In genomic region chr9:21133064-21133707, GRCm38 (mm10) we compare ENCODE assay signal across 14 mouse cellular contexts. TPM values are rescaled to one million over a fixed set of nuclear protein-coding genes. Genes with fewer than 3 reads are reported as not detected.
DNase-seq lines count a peak whose midpoint lies in the region; ATAC-seq and TF ChIP-seq lines count a peak whose summit lies in the region.
"Had no signal": no experiment of that assay in that cellular context is flagged by ENCODE, and none has a peak within 500 bp of the region (broad histone marks: within the 10 kb centered on the region; RNA-seq: fewer than 3 reads in every experiment).

No protein-coding gene starts in this region.

- no peak for ATAC-seq in stomach, postnatal 0 days (ENCODE audit: low FRiP score, low TSS enrichment)
- no peak for ATAC-seq in forebrain, embryonic 16.5 days
- ATAC-seq in kidney, embryonic 14.5 days (ENCODE audit: low FRiP score, low TSS enrichment) = no peak
- ATAC-seq: midbrain, embryonic 13.5 days had no signal

- no peaks in the 10 kb centered on the region for H3K9me3 ChIP-seq in MEL (replicated peaks; ENCODE audit: insufficient read depth, low read length)
- no peaks in the 10 kb centered on the region for H3K9me3 ChIP-seq in stomach, postnatal 0 days (ENCODE audit: control insufficient read depth, low read length)
- no peaks in the 10 kb centered on the region for H3K9me3 ChIP-seq in forebrain, embryonic 16.5 days (ENCODE audit: control insufficient read depth, low read length)
- H3K9me3 ChIP-seq in kidney, embryonic 14.5 days (ENCODE audit: control insufficient read depth, low read length) = no peaks in the 10 kb centered on the region
- H3K9me3 ChIP-seq: heart, embryonic 15.5 days; midbrain, embryonic 13.5 days; stomach, embryonic 15.5 days had no signal

- H3K4me2 ChIP-seq in stomach, postnatal 0 days (replicated peaks; ENCODE audit: low read depth) = no peak overlapping the region
- H3K4me2 ChIP-seq in forebrain, embryonic 16.5 days (ENCODE audit: low read length) = no peak overlapping the region
- no peak overlapping the region for H3K4me2 ChIP-seq in kidney, embryonic 14.5 days (replicated peaks; ENCODE audit: low read depth, low read length)
- H3K4me2 ChIP-seq: heart, embryonic 15.5 days; midbrain, embryonic 13.5 days; stomach, embryonic 15.5 days had no signal

- intact Hi-C loops in heart, adult 2 months (cut with DNase I) = loop anchor here (2.0 to 10.0 kb wide), 2 partner anchors 40 to 128 kb away; partner anchors contain the start of genes Mrpl4 and Raver1

- no peaks in the 10 kb centered on the region for H3K27me3 ChIP-seq in MEL (ENCODE audit: control insufficient read depth in 1 of 2, insufficient read depth in 2 of 2, low read length in 2 of 2)
- no peaks in the 10 kb centered on the region for H3K27me3 ChIP-seq in stomach, postnatal 0 days (ENCODE audit: control insufficient read depth, insufficient read depth, low read length)
- H3K27me3 ChIP-seq in forebrain, embryonic 16.5 days (replicated peaks; ENCODE audit: control insufficient read depth, insufficient read depth, low read length) = no peaks in the 10 kb centered on the region
- no peaks in the 10 kb centered on the region for H3K27me3 ChIP-seq in heart, adult 2 months (ENCODE audit: control insufficient read depth, insufficient read depth, low read length)
- no peaks in the 10 kb centered on the region for H3K27me3 ChIP-seq in kidney, embryonic 14.5 days (ENCODE audit: control insufficient read depth, insufficient read depth, low read length)
- H3K27me3 ChIP-seq: heart, embryonic 15.5 days; midbrain, embryonic 13.5 days; stomach, embryonic 15.5 days had no signal

- peaks cover 3 to 27% of the 10 kb centered on the region in 2 experiments; a peak in 3 of 4 replicates for H3K36me3 ChIP-seq in MEL (ENCODE audit: control insufficient read depth in 1 of 2, insufficient read depth in 2 of 2, low read length in 2 of 2)
- peaks cover 1% of the 10 kb centered on the region for H3K36me3 ChIP-seq in stomach, postnatal 0 days (ENCODE audit: control insufficient read depth, insufficient read depth, low read length)
- peaks cover 2% of the 10 kb centered on the region; the same call in 1 of the 2 replicates for H3K36me3 ChIP-seq in forebrain, embryonic 16.5 days (ENCODE audit: control insufficient read depth, insufficient read depth)
- H3K36me3 ChIP-seq in heart, adult 2 months (ENCODE audit: control insufficient read depth, insufficient read depth, low read length) = peaks cover 5% of the 10 kb centered on the region; the same call in 1 of the 2 replicates
- peaks cover 9% of the 10 kb centered on the region for H3K36me3 ChIP-seq in kidney, embryonic 14.5 days (ENCODE audit: control insufficient read depth, insufficient read depth, low read length)
- H3K36me3 ChIP-seq: stomach, embryonic 15.5 days had no signal

- peaks cover 8% of the 10 kb centered on the region for H3K79me2 ChIP-seq in MEL (ENCODE audit: control insufficient read depth, insufficient read depth, low read length, poor library complexity)
- H3K79me2 ChIP-seq in heart, adult 2 months (replicated peaks; ENCODE audit: control insufficient read depth, insufficient read depth, low read length) = no peaks in the 10 kb centered on the region

- DNase-seq in spleen, postnatal 36 days (ENCODE audit: low spot score in 2 of 2) = peak; percentile 32 to 43
- DNase-seq in spleen, postnatal 14 days (ENCODE audit: low spot score in 2 of 2) = no peak
- DNase-seq in MEL (ENCODE audit: low read depth, low spot score) = peak; percentile 62
- no peak for DNase-seq in stomach, postnatal 0 days (ENCODE audit: low spot score)
- no peak for DNase-seq in heart, adult 2 months
- DNase-seq: cerebellum, adult 9-11 months; gastrocnemius, postnatal 36 days; lung, postnatal 36 days; right cerebral cortex, postnatal 14 days had no signal

- 70% methylated on average over 9 of the region's 9 CpGs for WGBS in stomach, postnatal 0 days
- WGBS in forebrain, embryonic 16.5 days = 89% methylated on average over 9 of the region's 9 CpGs
- WGBS in heart, adult 2 months = 65% methylated on average over 9 of the region's 9 CpGs
- WGBS in kidney, embryonic 14.5 days = 78% methylated on average over 9 of the region's 9 CpGs

- H3K9ac ChIP-seq in MEL (ENCODE audit: control insufficient read depth, low read depth, low read length, poor library complexity, severe bottlenecking) = no peak overlapping the region
- H3K9ac ChIP-seq in stomach, postnatal 0 days (ENCODE audit: low read length) = no peak overlapping the region
- no peak overlapping the region for H3K9ac ChIP-seq in forebrain, embryonic 16.5 days (replicated peaks; ENCODE audit: low read depth, low read length)
- H3K9ac ChIP-seq in heart, adult 2 months (ENCODE audit: low read depth, low read length) = no peak overlapping the region
- no peak overlapping the region for H3K9ac ChIP-seq in kidney, embryonic 14.5 days (ENCODE audit: low read depth, low read length)
- H3K9ac ChIP-seq: heart, embryonic 15.5 days; midbrain, embryonic 13.5 days; stomach, embryonic 15.5 days had no signal

- TF ChIP-seq CTCF in MEL (IDR thresholded peaks at IDR 0.05 in 2 of 3, conservative IDR thresholded peaks at IDR 0.05 in 1 of 3; ENCODE audit: control insufficient read depth in 1 of 3, insufficient read depth in 1 of 3, low read depth in 2 of 3, low read length in 3 of 3, poor library complexity in 1 of 3, severe bottlenecking in 1 of 3) = no peak
- peak; percentile 23; the same call in 1 of the 2 replicates for TF ChIP-seq CTCF in stomach, postnatal 0 days (IDR thresholded peaks at IDR 0.05; ENCODE audit: low read depth)
- no peak for TF ChIP-seq CTCF in heart, adult 2 months (IDR thresholded peaks at IDR 0.05)

- TF ChIP-seq POLR2A in MEL (IDR thresholded peaks at IDR 0.05; ENCODE audit: control insufficient read depth in 1 of 2, insufficient read depth in 1 of 2, low read depth in 1 of 2, low read length in 2 of 2, poor library complexity in 1 of 2) = no peak
- no peak for TF ChIP-seq POLR2A in heart, adult 2 months (IDR thresholded peaks at IDR 0.05; ENCODE audit: insufficient read depth, low read depth, low read length)

- peaks cover 4 to 32% of the 10 kb centered on the region in 2 experiments for H3K4me1 ChIP-seq in MEL (ENCODE audit: control insufficient read depth in 1 of 2, insufficient read depth in 2 of 2, low read length in 2 of 2)
- no peaks in the 10 kb centered on the region for H3K4me1 ChIP-seq in stomach, postnatal 0 days (replicated peaks; ENCODE audit: control insufficient read depth, insufficient read depth)
- peaks cover 9% of the 10 kb centered on the region for H3K4me1 ChIP-seq in forebrain, embryonic 16.5 days (replicated peaks; ENCODE audit: control insufficient read depth, insufficient read depth, low read length)
- peaks cover 15% of the 10 kb centered on the region for H3K4me1 ChIP-seq in heart, adult 2 months (ENCODE audit: control insufficient read depth, insufficient read depth, low read length)
- H3K4me1 ChIP-seq in kidney, embryonic 14.5 days (ENCODE audit: control insufficient read depth, insufficient read depth, low read length) = 0 out of 2 replicates have a peak, but pooled peaks cover 5% of the 10 kb centered on the region

- no peak for TF ChIP-seq RAD21 in MEL (IDR thresholded peaks at IDR 0.05; ENCODE audit: low read depth, low read length)

- H3K27ac ChIP-seq in MEL (ENCODE audit: control insufficient read depth, low read depth, low read length) = no peak overlapping the region
- no peak overlapping the region for H3K27ac ChIP-seq in stomach, postnatal 0 days (replicated peaks)
- no peak overlapping the region for H3K27ac ChIP-seq in forebrain, embryonic 16.5 days (ENCODE audit: low read length)
- H3K27ac ChIP-seq in heart, adult 2 months = no peak overlapping the region
- no peak overlapping the region for H3K27ac ChIP-seq in kidney, embryonic 14.5 days (ENCODE audit: low read depth, low read length)
- H3K27ac ChIP-seq: heart, embryonic 15.5 days; midbrain, embryonic 13.5 days; stomach, embryonic 15.5 days had no signal

- TF ChIP-seq EP300 in MEL (IDR thresholded peaks at IDR 0.05; ENCODE audit: low read depth in 1 of 2, low read length in 2 of 2) = no peak
- no peak for TF ChIP-seq EP300 in stomach, postnatal 0 days (optimal IDR thresholded peaks at IDR 0.05)
- TF ChIP-seq EP300 in heart, adult 2 months (IDR thresholded peaks at IDR 0.05; ENCODE audit: insufficient read depth, low read depth, low read length) = no peak

- no peak overlapping the region for H3K4me3 ChIP-seq in MEL (ENCODE audit: control insufficient read depth in 1 of 2, insufficient read depth in 1 of 2, low read depth in 2 of 2, low read length in 2 of 2)
- no peak overlapping the region for H3K4me3 ChIP-seq in stomach, postnatal 0 days (ENCODE audit: low read depth, low read length)
- no peak overlapping the region for H3K4me3 ChIP-seq in forebrain, embryonic 16.5 days (replicated peaks; ENCODE audit: low read length)
- no peak overlapping the region for H3K4me3 ChIP-seq in heart, adult 2 months
- no peak overlapping the region for H3K4me3 ChIP-seq in kidney, embryonic 14.5 days (ENCODE audit: low read length)
- H3K4me3 ChIP-seq: heart, embryonic 15.5 days; midbrain, embryonic 13.5 days; stomach, embryonic 15.5 days had no signal

RNA-seq across cellular contexts. Expression of gene Tyk2, which starts 2.1 kb away (rescaled TPM):
- 43.8 and 45.6 TPM in 2 replicates for total RNA-seq in MEL (2012; rRNA removed)
- 10 to 100 TPM in 1 of 2 experiments, not detected in 1; 63.3 TPM for polyA plus RNA-seq in MEL (2012; ENCODE audit: insufficient read depth in 1 of 2, insufficient read length in 2 of 2, low read depth in 1 of 2, low replicate concordance in 2 of 2, missing spikeins in 1 of 2)
- polyA plus RNA-seq in stomach, postnatal 0 days (2015; fragmentation: Nextera tagmentation; extraction: Ambion mirVana) = 6.8 and 7.1 TPM in 2 replicates
- polyA plus RNA-seq in forebrain, embryonic 16.5 days (2015; fragmentation: Nextera tagmentation; extraction: Ambion mirVana) = 10.4 and 13.7 TPM in 2 replicates
- 1 to 10 TPM; 7.3 to 8.1 TPM for total RNA-seq in heart, adult 2 months (2021)
- 13.5 and 13.7 TPM in 2 replicates for polyA plus RNA-seq in heart, adult 2 months (2012; rRNA removed)
- 5.6 and 8.7 TPM in 2 replicates for polyA plus RNA-seq in kidney, embryonic 14.5 days (2014; fragmentation: Nextera tagmentation; extraction: Ambion mirVana)

RNA-seq across cellular contexts. Expression of gene Cdc37, which starts 16.6 kb away (rescaled TPM):
- 751 and 779 TPM in 2 replicates for total RNA-seq in MEL (2012; rRNA removed)
- polyA plus RNA-seq in MEL (2012; ENCODE audit: insufficient read depth in 1 of 2, insufficient read length in 2 of 2, low read depth in 1 of 2, low replicate concordance in 2 of 2, missing spikeins in 1 of 2) = 1,000 to 10,000 TPM in 1 of 2 experiments, 100 to 1,000 TPM in 1; 914 to 1,631 TPM
- polyA plus RNA-seq in stomach, postnatal 0 days (2015; fragmentation: Nextera tagmentation; extraction: Ambion mirVana) = 161 TPM in 2 replicates
- 213 and 234 TPM in 2 replicates for polyA plus RNA-seq in forebrain, embryonic 16.5 days (2015; fragmentation: Nextera tagmentation; extraction: Ambion mirVana)
- 100 to 1,000 TPM; 150 to 162 TPM for total RNA-seq in heart, adult 2 months (2021)
- 62.3 and 96.1 TPM in 2 replicates for polyA plus RNA-seq in heart, adult 2 months (2012; rRNA removed)
- 366 and 377 TPM in 2 replicates for polyA plus RNA-seq in kidney, embryonic 14.5 days (2014; fragmentation: Nextera tagmentation; extraction: Ambion mirVana)

RNA-seq across cellular contexts. Expression of gene Pde4a, which starts 32.3 kb away (rescaled TPM):
- total RNA-seq in MEL (2012; rRNA removed) = 13.8 and 16.6 TPM in 2 replicates
- polyA plus RNA-seq in MEL (2012; ENCODE audit: insufficient read depth in 1 of 2, insufficient read length in 2 of 2, low read depth in 1 of 2, low replicate concordance in 2 of 2, missing spikeins in 1 of 2) = 10 to 100 TPM; 45.6 to 53.9 TPM
- polyA plus RNA-seq in stomach, postnatal 0 days (2015; fragmentation: Nextera tagmentation; extraction: Ambion mirVana) = 2.5 and 3.0 TPM in 2 replicates
- polyA plus RNA-seq in forebrain, embryonic 16.5 days (2015; fragmentation: Nextera tagmentation; extraction: Ambion mirVana) = 24.9 and 32.0 TPM in 2 replicates
- total RNA-seq in heart, adult 2 months (2021) = 10 to 100 TPM; 58.9 to 60.0 TPM
- 57.2 and 68.9 TPM in 2 replicates for polyA plus RNA-seq in heart, adult 2 months (2012; rRNA removed)
- polyA plus RNA-seq in kidney, embryonic 14.5 days (2014; fragmentation: Nextera tagmentation; extraction: Ambion mirVana) = 13.7 and 14.0 TPM in 2 replicates

RNA-seq across cellular contexts. Expression of gene Raver1, which starts 41.4 kb away (rescaled TPM):
- 50.0 and 60.1 TPM in 2 replicates for total RNA-seq in MEL (2012; rRNA removed)
- polyA plus RNA-seq in MEL (2012; ENCODE audit: insufficient read depth in 1 of 2, insufficient read length in 2 of 2, low read depth in 1 of 2, low replicate concordance in 2 of 2, missing spikeins in 1 of 2) = 100 to 1,000 TPM in 1 of 2 experiments, not detected in 1; 291 TPM
- 15.0 and 18.3 TPM in 2 replicates for polyA plus RNA-seq in stomach, postnatal 0 days (2015; fragmentation: Nextera tagmentation; extraction: Ambion mirVana)
- 37.4 and 38.8 TPM in 2 replicates for polyA plus RNA-seq in forebrain, embryonic 16.5 days (2015; fragmentation: Nextera tagmentation; extraction: Ambion mirVana)
- total RNA-seq in heart, adult 2 months (2021) = 10 to 100 TPM; 26.3 to 27.9 TPM
- 27.4 and 29.1 TPM in 2 replicates for polyA plus RNA-seq in heart, adult 2 months (2012; rRNA removed)
- 70.6 and 96.0 TPM in 2 replicates for polyA plus RNA-seq in kidney, embryonic 14.5 days (2014; fragmentation: Nextera tagmentation; extraction: Ambion mirVana)

RNA-seq across cellular contexts. Expression of gene Gm38431, which starts 41.4 kb away (rescaled TPM):
- 42.1 and 47.8 TPM in 2 replicates for total RNA-seq in MEL (2012; rRNA removed)
- polyA plus RNA-seq in MEL (2012; ENCODE audit: insufficient read depth in 1 of 2, insufficient read length in 2 of 2, low read depth in 1 of 2, low replicate concordance in 2 of 2, missing spikeins in 1 of 2) = 100 to 1,000 TPM in 1 of 2 experiments, 10 to 100 TPM in 1; 38.9 to 191 TPM
- polyA plus RNA-seq in stomach, postnatal 0 days (2015; fragmentation: Nextera tagmentation; extraction: Ambion mirVana) = 0.28 and 0.86 TPM in 2 replicates
- 1.6 and 1.9 TPM in 2 replicates for polyA plus RNA-seq in forebrain, embryonic 16.5 days (2015; fragmentation: Nextera tagmentation; extraction: Ambion mirVana)
- total RNA-seq in heart, adult 2 months (2021) = under 1 TPM; 0.31 to 0.34 TPM
- 2.0 and 2.3 TPM in 2 replicates for polyA plus RNA-seq in heart, adult 2 months (2012; rRNA removed)
- polyA plus RNA-seq in kidney, embryonic 14.5 days (2014; fragmentation: Nextera tagmentation; extraction: Ambion mirVana) = 2.8 and 3.1 TPM in 2 replicates

Comparison
In these comparisons a context has a peak if more than half of its experiments do, and no peak if none do; other contexts are left out.
1. DNase-seq: peak in spleen, postnatal 36 days (2 of 2) and MEL (single experiment); none in spleen, postnatal 14 days (0 of 2), stomach, postnatal 0 days (single experiment) and heart, adult 2 months (0 of 2).